Comparison of ENCODE assay signal across 26 mouse cellular contexts in the genomic region with DNA sequence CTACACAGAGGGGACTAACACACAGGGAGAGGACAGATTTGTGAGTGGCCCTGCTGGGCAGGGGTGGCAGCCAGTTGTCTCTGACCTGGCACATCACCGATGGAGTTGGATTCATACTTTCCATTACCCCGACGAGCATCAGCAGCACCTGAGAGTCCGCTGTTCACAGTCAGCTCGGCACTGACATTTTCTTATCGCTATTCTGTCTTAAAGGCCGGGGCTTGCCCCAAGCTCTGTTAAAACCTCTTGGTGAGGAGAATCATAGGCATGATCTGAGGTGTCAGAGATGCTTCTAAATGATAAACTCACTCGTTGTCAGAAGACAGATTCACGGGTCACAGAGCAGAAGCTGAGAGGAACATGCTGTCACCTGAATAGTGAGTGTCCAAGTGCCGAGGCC. TPM values are rescaled to one million over a fixed set of nuclear protein-coding genes. Genes with fewer than 3 reads are reported as not detected.
"Had no signal": no experiment of that assay in that cellular context is flagged by ENCODE, and none has a peak within 500 bp of the region (broad histone marks: within the 10 kb centered on the region; RNA-seq: fewer than 3 reads in every experiment).

No protein-coding gene starts in this region.

- H3K36me3 ChIP-seq: liver, embryonic 13.5 days; neural tube, embryonic 12.5 days; neural tube, embryonic 15.5 days had no signal

- H3K4me3 ChIP-seq: layer of hippocampus, adult 2 months; liver, embryonic 13.5 days; neural tube, embryonic 12.5 days; neural tube, embryonic 15.5 days had no signal

- H3K4me1 ChIP-seq: liver, embryonic 13.5 days; neural tube, embryonic 12.5 days; neural tube, embryonic 15.5 days had no signal

- H3K27ac ChIP-seq: kidney, postnatal 0 days; layer of hippocampus, adult 2 months; liver, embryonic 13.5 days; neural tube, embryonic 12.5 days; neural tube, embryonic 15.5 days; stomach, postnatal 0 days had no signal

- H3K9me3 ChIP-seq: liver, embryonic 13.5 days; neural tube, embryonic 12.5 days; neural tube, embryonic 15.5 days had no signal

- H3K9ac ChIP-seq: liver, embryonic 13.5 days; neural tube, embryonic 12.5 days; neural tube, embryonic 15.5 days had no signal

- H3K4me2 ChIP-seq: liver, embryonic 13.5 days; midbrain, embryonic 11.5 days; neural tube, embryonic 12.5 days; neural tube, embryonic 15.5 days had no signal

- DNase-seq: kidney, postnatal 25 days; layer of hippocampus, adult 9-11 months; liver, embryonic 13.5 days; lung, adult 2 months; lung, postnatal 14 days; midbrain, embryonic 14.5 days; right cerebral cortex, adult 18-20 months; right cerebral cortex, postnatal 14 days; right cerebral cortex, postnatal 4 days; thymus, postnatal 36 days had no signal

- H3K27me3 ChIP-seq: liver, embryonic 13.5 days; neural tube, embryonic 12.5 days; neural tube, embryonic 15.5 days had no signal

RNA-seq across cellular contexts. Expression of gene Ccr8, which starts 0.8 kb away (rescaled TPM):
- polyA plus RNA-seq: kidney, embryonic 14.5 days; kidney, postnatal 0 days; limb, embryonic 11.5 days; liver, embryonic 13.5 days; liver, embryonic 16.5 days; midbrain, embryonic 11.5 days; midbrain, embryonic 14.5 days; midbrain, postnatal 0 days; neural tube, embryonic 12.5 days; neural tube, embryonic 15.5 days; urinary bladder, adult 2 months had no signal

RNA-seq across cellular contexts. Expression of gene Mobp, which starts 58.4 kb away (rescaled TPM):
- polyA plus RNA-seq: kidney, embryonic 14.5 days; large intestine, adult 2 months; limb, embryonic 11.5 days; limb, embryonic 14.5 days; liver, adult 2 months; liver, embryonic 13.5 days; liver, embryonic 16.5 days; lung, adult 2 months; lung, embryonic 16.5 days; midbrain, embryonic 14.5 days; stomach, embryonic 14.5 days had no signal
